Mouse (Mus musculus) retina, adult 2 months (tissue): Measurements from ENCODE around the gene Spint5.
A peak's percentile ranks its signal among the peaks of the same experiment; 100 is the strongest.

ENCODE experiments used
- DNase-seq: peaks from one replicate; pipeline ENCODE4 v3.0.0-alpha.2; 2012; ENCODE audit warnings: low read depth, low spot score

The Spint5 gene

GRCm38 (mm10) chr2:164737377-164738090, 22.4 kb downstream of the Spint5 start:
- DNase-seq = no peak

GRCm38 (mm10) chr2:164739876-164740275, 24.8 kb downstream of the Spint5 start:
- DNase-seq = no peak

- DNase-seq = no peak
Observed at GRCm38 (mm10) chr2:164744987-164745386, 29.9 kb downstream of the Spint5 start.

- peak; percentile 78 for DNase-seq
Observed at GRCm38 (mm10) chr2:164745843-164746479, 30.9 kb downstream of the Spint5 start, which contains the start of the genes Wfdc3 and Dnttip1. Gene Wfdc3 (minus strand): TSS chr2:164745931. Gene Dnttip1 (plus strand): TSS chr2:164745983.

GRCm38 (mm10) chr2:164746693-164747092, 31.6 kb downstream of the Spint5 start:
- DNase-seq = no peak

- DNase-seq = no peak
Observed at GRCm38 (mm10) chr2:164748191-164748590, 33.1 kb downstream of the Spint5 start.

GRCm38 (mm10) chr2:164748991-164749390, 33.9 kb downstream of the Spint5 start:
- no peak for DNase-seq

GRCm38 (mm10) chr2:164752454-164752853, 37.3 kb downstream of the Spint5 start:
- no peak for DNase-seq

GRCm38 (mm10) chr2:164754105-164754504, 39.0 kb downstream of the Spint5 start:
- DNase-seq = no peak

- DNase-seq = no peak
Observed at GRCm38 (mm10) chr2:164754800-164755199, 39.7 kb downstream of the Spint5 start.

- DNase-seq = no peak
Observed at GRCm38 (mm10) chr2:164757841-164758240, 42.7 kb downstream of the Spint5 start.

GRCm38 (mm10) chr2:164758692-164759091, 43.6 kb downstream of the Spint5 start:
- no peak for DNase-seq

- no peak for DNase-seq
Observed at GRCm38 (mm10) chr2:164760059-164760833, 45.1 kb downstream of the Spint5 start.

- DNase-seq = no peak
Observed at GRCm38 (mm10) chr2:164761502-164761901, 46.4 kb downstream of the Spint5 start.

GRCm38 (mm10) chr2:164761971-164762370, 46.9 kb downstream of the Spint5 start:
- no peak for DNase-seq

- no peak for DNase-seq
Observed at GRCm38 (mm10) chr2:164762593-164762992, 47.5 kb downstream of the Spint5 start.

GRCm38 (mm10) chr2:164765841-164766240, 50.7 kb downstream of the Spint5 start:
- no peak for DNase-seq
